8 mouse cellular contexts compared by ENCODE assay signal in the genomic region with DNA sequence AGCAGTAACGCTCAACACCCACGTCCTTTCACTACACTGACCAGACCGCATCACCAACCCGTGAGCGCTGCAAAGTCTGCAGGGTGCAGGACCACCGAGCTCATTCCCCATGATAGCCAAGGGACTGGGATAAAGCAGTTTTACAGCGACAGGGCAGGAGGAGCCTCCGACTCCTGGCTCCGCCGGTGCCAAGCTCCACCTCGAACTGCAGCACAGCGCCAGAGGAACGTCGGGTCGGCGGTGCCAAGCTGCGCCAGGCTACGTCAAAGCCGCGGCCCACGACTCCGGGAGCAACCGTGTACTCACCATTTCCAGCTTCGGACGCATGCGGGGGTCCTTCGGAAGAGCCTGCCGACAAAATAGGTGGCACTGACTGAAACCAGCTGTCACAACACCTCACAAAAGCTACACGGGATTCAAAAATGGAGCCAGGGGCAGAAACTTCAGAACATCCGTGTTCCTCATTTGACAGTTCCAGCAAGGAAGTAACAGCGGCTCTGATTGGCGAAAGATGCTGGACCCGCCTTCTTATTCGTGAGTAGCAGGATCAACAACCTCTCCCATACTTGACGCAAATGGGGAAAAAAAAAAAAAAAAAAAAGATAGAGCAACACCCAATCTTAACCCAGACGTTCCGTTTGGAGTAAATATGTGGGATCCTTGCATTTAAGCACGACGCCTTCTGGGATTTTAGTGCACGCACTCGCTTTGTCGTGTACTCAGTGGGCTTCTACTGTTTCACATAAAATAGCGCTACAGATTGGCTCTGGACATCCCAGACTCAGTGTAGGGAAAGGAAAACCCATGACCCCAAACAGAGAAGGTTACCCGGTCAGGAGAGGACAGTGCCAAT. TPM values are rescaled to one million over a fixed set of nuclear protein-coding genes. Genes with fewer than 3 reads are reported as not detected.
DNase-seq lines count a peak whose midpoint lies in the region; ATAC-seq and TF ChIP-seq lines count a peak whose summit lies in the region.

Gene Zfp101 (minus strand): TSS at position 460 of the 853 bp plus-strand sequence.

- TF ChIP-seq POLR2A in brain, embryonic 14.5 days (IDR thresholded peaks at IDR 0.05; ENCODE audit: borderline replicate concordance, extremely low read depth, insufficient read depth, insufficient read length, poor library complexity, severe bottlenecking), result no peak; the same call in 1 of the 2 replicates
- no peak for TF ChIP-seq POLR2A in liver, adult 2 months (IDR thresholded peaks at IDR 0.05; ENCODE audit: extremely low read depth, insufficient read depth, low read length)
- TF ChIP-seq POLR2A in myocyte (IDR thresholded peaks at IDR 0.05; ENCODE audit: insufficient read length, low read depth), result peak; percentile 41

- H3K79me2 ChIP-seq in C2C12 (ENCODE audit: control insufficient read depth, insufficient read depth), result peaks cover 48% of the 10 kb centered on the region
- peaks cover 22% of the 10 kb centered on the region for H3K79me2 ChIP-seq in liver, adult 2 months (ENCODE audit: control insufficient read depth, insufficient read depth, low read length)
- H3K79me2 ChIP-seq in myocyte (ENCODE audit: control insufficient read depth, insufficient read depth), result peaks cover 48% of the 10 kb centered on the region

- peak within 1 kb of the TSS; percentile 73 for H3K4me2 ChIP-seq in heart, embryonic 11.5 days
- H3K4me2 ChIP-seq in kidney, embryonic 16.5 days (replicated peaks; ENCODE audit: low read depth, low read length), result peak within 1 kb of the TSS; percentile 73
- H3K4me2 ChIP-seq in myocyte (ENCODE audit: low read depth), result peak within 1 kb of the TSS; percentile 92

- H3K4me3 ChIP-seq in C2C12 (ENCODE audit: insufficient read depth, poor library complexity, severe bottlenecking), result peak within 1 kb of the TSS; percentile 65
- peak within 1 kb of the TSS; percentile 100 for H3K4me3 ChIP-seq in erythroblast, embryonic 14.5 days (replicated peaks)
- H3K4me3 ChIP-seq in heart, embryonic 11.5 days (ENCODE audit: low read depth, low read length), result peak within 1 kb of the TSS; percentile 91
- peak within 1 kb of the TSS; percentile 96 for H3K4me3 ChIP-seq in kidney, embryonic 16.5 days (ENCODE audit: low read length)
- peak within 1 kb of the TSS; percentile 75 for H3K4me3 ChIP-seq in liver, adult 2 months (ENCODE audit: insufficient read depth, low read depth, low read length)
- peak within 1 kb of the TSS; percentile 59 for H3K4me3 ChIP-seq in myocyte

- H3ac ChIP-seq in C2C12 (ENCODE audit: control insufficient read depth, insufficient read length, low read depth) (peak within 1 kb of the TSS; percentile 71), myocyte (ENCODE audit: control insufficient read depth, insufficient read length) (peak within 1 kb of the TSS; percentile 39)

- H3K9ac ChIP-seq in heart, embryonic 11.5 days (ENCODE audit: low read depth, low read length), result peak within 1 kb of the TSS; percentile 82
- peak within 1 kb of the TSS; percentile 83 for H3K9ac ChIP-seq in kidney, embryonic 16.5 days (replicated peaks; ENCODE audit: low read length)
- H3K9ac ChIP-seq in liver, adult 2 months (ENCODE audit: low read depth, low read length), result peak within 1 kb of the TSS; percentile 74

- no peak for TF ChIP-seq CTCF in C2C12 (IDR thresholded peaks at IDR 0.05; ENCODE audit: control insufficient read depth, insufficient read depth, insufficient read length)
- no peak for TF ChIP-seq CTCF in brain, embryonic 14.5 days (IDR thresholded peaks at IDR 0.05; ENCODE audit: borderline replicate concordance, extremely low read depth, insufficient read depth, insufficient read length)
- TF ChIP-seq CTCF in liver, adult 2 months (IDR thresholded peaks at IDR 0.05; ENCODE audit: low read depth, low read length), result no peak

- H3K79me3 ChIP-seq in C2C12 (ENCODE audit: low read depth), result peaks cover 46% of the 10 kb centered on the region

- peak; percentile 93 for ATAC-seq in heart, embryonic 11.5 days (replicated peaks; ENCODE audit: insufficient number of reproducible peaks, low FRiP score, low TSS enrichment)
- ATAC-seq in kidney, embryonic 16.5 days (ENCODE audit: low FRiP score, low TSS enrichment), result peak; percentile 98

- WGBS in heart, embryonic 11.5 days (ENCODE audit: insufficient replicate concordance), result 1% methylated on average over 44 of the region's 44 CpGs
- WGBS in kidney, embryonic 16.5 days, result under 1% methylated on average over 44 of the region's 44 CpGs
- WGBS in liver, adult 2 months, result under 1% methylated on average over 44 of the region's 44 CpGs

- H3K36me3 ChIP-seq in C2C12 (ENCODE audit: control insufficient read depth, insufficient read depth) (no peaks in the 10 kb centered on the region), myocyte (ENCODE audit: control insufficient read depth, insufficient read depth) (no peaks in the 10 kb centered on the region)
- peaks cover 7% of the 10 kb centered on the region for H3K36me3 ChIP-seq in erythroblast, embryonic 14.5 days (ENCODE audit: control insufficient read depth)
- H3K36me3 ChIP-seq in heart, embryonic 11.5 days (ENCODE audit: control insufficient read depth, insufficient read depth, low read length), result no peaks in the 10 kb centered on the region
- no peaks in the 10 kb centered on the region for H3K36me3 ChIP-seq in kidney, embryonic 16.5 days (ENCODE audit: insufficient read depth, low read length)
- no peaks in the 10 kb centered on the region for H3K36me3 ChIP-seq in liver, adult 2 months (ENCODE audit: control insufficient read depth, insufficient read depth, low read length)
- no peaks in the 10 kb centered on the region for H3K36me3 ChIP-seq in splenic B cell, adult 2 months (ENCODE audit: control insufficient read depth, insufficient read depth, low read length, poor library complexity, severe bottlenecking)

- H3K9me3 ChIP-seq in erythroblast, embryonic 14.5 days (ENCODE audit: control insufficient read depth, low read length), result no peaks in the 10 kb centered on the region; the same call in 1 of the 2 replicates
- H3K9me3 ChIP-seq in heart, embryonic 11.5 days (replicated peaks; ENCODE audit: control insufficient read depth, low read length), result no peaks in the 10 kb centered on the region
- H3K9me3 ChIP-seq in kidney, embryonic 16.5 days (ENCODE audit: low read length), result no peaks in the 10 kb centered on the region

- peak within 1 kb of the TSS; percentile 68 for H3K27ac ChIP-seq in heart, embryonic 11.5 days (ENCODE audit: low read depth, low read length)
- H3K27ac ChIP-seq in kidney, embryonic 16.5 days (ENCODE audit: low read length), result peak within 1 kb of the TSS; percentile 78
- peak within 1 kb of the TSS; percentile 84 for H3K27ac ChIP-seq in liver, adult 2 months (replicated peaks; ENCODE audit: insufficient read depth, low read depth, low read length)

- H3K27me3 ChIP-seq in C2C12 (ENCODE audit: control insufficient read depth, insufficient read depth, insufficient read length) (no peaks in the 10 kb centered on the region), myocyte (ENCODE audit: control insufficient read depth, insufficient read depth, insufficient read length) (no peaks in the 10 kb centered on the region)
- peaks cover 12% of the 10 kb centered on the region for H3K27me3 ChIP-seq in erythroblast, embryonic 14.5 days (ENCODE audit: control insufficient read depth)
- no peaks in the 10 kb centered on the region for H3K27me3 ChIP-seq in heart, embryonic 11.5 days (ENCODE audit: control insufficient read depth, insufficient read depth, low read length)
- no peaks in the 10 kb centered on the region for H3K27me3 ChIP-seq in kidney, embryonic 16.5 days (ENCODE audit: insufficient read depth, low read length)
- no peaks in the 10 kb centered on the region for H3K27me3 ChIP-seq in liver, adult 2 months (ENCODE audit: control insufficient read depth, insufficient read depth, low read length)
- no peaks in the 10 kb centered on the region for H3K27me3 ChIP-seq in splenic B cell, adult 2 months (ENCODE audit: control insufficient read depth, insufficient read depth, low read length, poor library complexity, severe bottlenecking)

- H3K4me1 ChIP-seq in erythroblast, embryonic 14.5 days (ENCODE audit: control insufficient read depth), result peaks cover 22% of the 10 kb centered on the region
- H3K4me1 ChIP-seq in heart, embryonic 11.5 days (ENCODE audit: control insufficient read depth, insufficient read depth, low read length), result no peaks in the 10 kb centered on the region; the same call in 1 of the 2 replicates
- peaks cover 7% of the 10 kb centered on the region; the same call in 1 of the 2 replicates for H3K4me1 ChIP-seq in kidney, embryonic 16.5 days (ENCODE audit: insufficient read depth, low read length)
- peaks cover 8% of the 10 kb centered on the region for H3K4me1 ChIP-seq in liver, adult 2 months (ENCODE audit: control insufficient read depth, insufficient read depth, low read length)

- DNase-seq in brain, embryonic 14.5 days (ENCODE audit: low read depth), result peak; percentile 99
- DNase-seq in liver, adult 2 months (ENCODE audit: extremely low read depth, low read depth, low spot score), result peak; percentile 97
- peak; percentile 94 for DNase-seq in splenic B cell, adult 2 months (ENCODE audit: low read depth, low spot score)

TF ChIP-seq in C2C12, 6 proteins besides CTCF, POLR2A, EP300 and RAD21:
- TF ChIP-seq CEBPB (IDR thresholded peaks at IDR 0.05; ENCODE audit: low read depth) (no peak), MYOD1 (IDR thresholded peaks at IDR 0.05; ENCODE audit: control insufficient read depth, insufficient read length, low read depth) (peak; percentile 14)

TF ChIP-seq in myocyte, 11 proteins besides CTCF, POLR2A, EP300 and RAD21:
- TF ChIP-seq MAX (IDR thresholded peaks at IDR 0.05; ENCODE audit: low read depth) (no peak), TCF12 (IDR thresholded peaks at IDR 0.05; ENCODE audit: insufficient read depth, poor library complexity, severe bottlenecking) (no peak), E2F4 (IDR thresholded peaks at IDR 0.05; ENCODE audit: insufficient read depth) (peak; percentile 98), MYOD1 (IDR thresholded peaks at IDR 0.05; ENCODE audit: control insufficient read depth in 1 of 3, insufficient read length in 2 of 3, low read depth in 2 of 3) (peak in 1 of 3 experiments; percentile 5), REST (IDR thresholded peaks at IDR 0.05; ENCODE audit: insufficient read depth, insufficient read length) (no peak)

RNA-seq across cellular contexts. Expression of gene Zfp101, which starts in this region (rescaled TPM):
- 2.0 TPM for polyA plus RNA-seq in C2C12 (2012; fragmentation: generic; extraction: Trizol)
- polyA plus RNA-seq in brain, embryonic 14.5 days (2012; rRNA removed), result 12.6 and 16.0 TPM in 2 replicates
- polyA plus RNA-seq in erythroblast, embryonic 14.5 days (2012), result 0.04 and 0.07 TPM in 2 replicates
- polyA plus RNA-seq in heart, embryonic 11.5 days (2014; fragmentation: Nextera tagmentation; extraction: Ambion mirVana), result 10.1 and 10.4 TPM in 2 replicates
- 15.9 and 18.9 TPM in 2 replicates for polyA plus RNA-seq in kidney, embryonic 16.5 days (2015; fragmentation: Nextera tagmentation; extraction: Ambion mirVana)
- total RNA-seq in liver, adult 2 months (2014; rRNA removed), result 4.2 and 6.0 TPM in 2 replicates
- 0.68 and 0.73 TPM in 2 replicates for polyA plus RNA-seq in liver, adult 2 months (2012; rRNA removed)
- polyA plus RNA-seq in myocyte (2012; fragmentation: generic; extraction: Trizol), result 0.90 TPM

Comparison
In these comparisons a context has a peak if more than half of its experiments do, and no peak if none do; other contexts are left out.
1. Peak in every context shown above with its lines: DNase-seq, ATAC-seq, H3K4me3 ChIP-seq and H3K27ac ChIP-seq.